Mouse (Mus musculus): ENCODE data around the gene Gm11596. TPM values are rescaled to one million over a fixed set of nuclear protein-coding genes. Genes with fewer than 3 reads are reported as not detected.
"Not testable (repeated sequence)": the region's sequence is repeated elsewhere in the genome, so short reads cannot be mapped to it uniquely, and the experiment has no call there.

Gm11596 gene
- not detected in 2 replicates for polyA plus RNA-seq (2015; fragmentation: Nextera tagmentation; extraction: Ambion mirVana)

GRCm38 (mm10) chr11:99793367-99793766 is at the start of gene Gm11596:
Gm11596 (minus strand) TSS chr11:99793467.
- Histone ChIP-seq H3K4me2 (ENCODE audit: low read length) (no peak within 1 kb of the TSS), H3K4me3 (replicated peaks; ENCODE audit: low read depth, low read length) (no peak within 1 kb of the TSS), H3K36me3 (ENCODE audit: insufficient read depth, low read length) (no peaks in the 10 kb centered on the region), H3K27me3 (ENCODE audit: insufficient read depth, low read length) (no peaks in the 10 kb centered on the region), H3K9me3 (replicated peaks; ENCODE audit: low read length) (no peaks in the 10 kb centered on the region), H3K9ac (ENCODE audit: low read depth, low read length) (no peak within 1 kb of the TSS), H3K27ac (no peak within 1 kb of the TSS), H3K4me1 (replicated peaks; ENCODE audit: insufficient read depth, low read length) (no peaks in the 10 kb centered on the region)
- TF ChIP-seq CTCF (IDR thresholded peaks at IDR 0.05; ENCODE audit: low read depth) = no peak
- no peak for ATAC-seq (replicated peaks; ENCODE audit: low FRiP score, low read depth)
- WGBS = 69% methylated on average over 2 of the region's 2 CpGs
- DNase-seq (ENCODE audit: low spot score) = no peak

- Histone ChIP-seq H3K27ac (no peak overlapping the region), H3K9ac (ENCODE audit: low read depth, low read length) (no peak overlapping the region), H3K9me3 (replicated peaks; ENCODE audit: low read length) (no peaks in the 10 kb centered on the region), H3K4me1 (replicated peaks; ENCODE audit: insufficient read depth, low read length) (no peaks in the 10 kb centered on the region), H3K4me2 (ENCODE audit: low read length) (no peak overlapping the region), H3K36me3 (ENCODE audit: insufficient read depth, low read length) (no peaks in the 10 kb centered on the region), H3K4me3 (replicated peaks; ENCODE audit: low read depth, low read length) (no peak overlapping the region), H3K27me3 (ENCODE audit: insufficient read depth, low read length) (no peaks in the 10 kb centered on the region)
- WGBS = 13% methylated on average over 1 of the region's 1 CpGs
- DNase-seq (ENCODE audit: low spot score) (no peak), ATAC-seq (replicated peaks; ENCODE audit: low FRiP score, low read depth) (no peak)
- TF ChIP-seq CTCF (IDR thresholded peaks at IDR 0.05; ENCODE audit: low read depth) = no peak
Measured at GRCm38 (mm10) chr11:99842185-99842584, 48.9 kb upstream of the Gm11596 start.

GRCm38 (mm10) chr11:99837966-99838365 is 44.7 kb upstream of the Gm11596 start, which contains the start of gene 2300003K06Rik:
2300003K06Rik (minus strand) TSS chr11:99838066.
- no peak for TF ChIP-seq CTCF (IDR thresholded peaks at IDR 0.05; ENCODE audit: low read depth)
- ATAC-seq (replicated peaks; ENCODE audit: low FRiP score, low read depth) (no peak), DNase-seq (ENCODE audit: low spot score) (no peak)
- Histone ChIP-seq H3K9ac (ENCODE audit: low read depth, low read length) (no peak within 1 kb of the TSS), H3K4me1 (replicated peaks; ENCODE audit: insufficient read depth, low read length) (no peaks in the 10 kb centered on the region), H3K27me3 (ENCODE audit: insufficient read depth, low read length) (no peaks in the 10 kb centered on the region), H3K36me3 (ENCODE audit: insufficient read depth, low read length) (no peaks in the 10 kb centered on the region), H3K9me3 (replicated peaks; ENCODE audit: low read length) (no peaks in the 10 kb centered on the region), H3K4me2 (ENCODE audit: low read length) (no peak within 1 kb of the TSS), H3K4me3 (replicated peaks; ENCODE audit: low read depth, low read length) (no peak within 1 kb of the TSS), H3K27ac (no peak within 1 kb of the TSS)
- WGBS = 70% methylated on average over 1 of the region's 1 CpGs

GRCm38 (mm10) chr11:99815566-99815965 is 22.3 kb upstream of the Gm11596 start, which contains the start of gene Gm11564:
Gm11564 (minus strand) TSS chr11:99815666.
- H3K4me1 ChIP-seq (replicated peaks; ENCODE audit: insufficient read depth, low read length); ATAC-seq (replicated peaks; ENCODE audit: low FRiP score, low read depth); H3K4me2 ChIP-seq (ENCODE audit: low read length); H3K27me3 ChIP-seq (ENCODE audit: insufficient read depth, low read length); H3K9me3 ChIP-seq (replicated peaks; ENCODE audit: low read length); H3K36me3 ChIP-seq (ENCODE audit: insufficient read depth, low read length); H3K4me3 ChIP-seq (replicated peaks; ENCODE audit: low read depth, low read length); H3K27ac ChIP-seq; DNase-seq (ENCODE audit: low spot score); H3K9ac ChIP-seq (ENCODE audit: low read depth, low read length): not testable (repeated sequence)
- WGBS = 82% methylated on average over 2 of the region's 2 CpGs

GRCm38 (mm10) chr11:99809792-99810191 is 16.5 kb upstream of the Gm11596 start, which contains the start of gene Krtap4-13:
Krtap4-13 (minus strand) TSS chr11:99809892.
- not testable (repeated sequence) for DNase-seq (ENCODE audit: low spot score); H3K4me2 ChIP-seq (ENCODE audit: low read length); ATAC-seq (replicated peaks; ENCODE audit: low FRiP score, low read depth); H3K4me3 ChIP-seq (replicated peaks; ENCODE audit: low read depth, low read length); H3K9ac ChIP-seq (ENCODE audit: low read depth, low read length); H3K27ac ChIP-seq; H3K4me1 ChIP-seq (replicated peaks; ENCODE audit: insufficient read depth, low read length); H3K27me3 ChIP-seq (ENCODE audit: insufficient read depth, low read length); H3K36me3 ChIP-seq (ENCODE audit: insufficient read depth, low read length); H3K9me3 ChIP-seq (replicated peaks; ENCODE audit: low read length)

GRCm38 (mm10) chr11:99804346-99804745 is 11.1 kb upstream of the Gm11596 start, which contains the start of gene Gm11554:
Gm11554 (minus strand) TSS chr11:99804446.
- not testable (repeated sequence) for H3K9ac ChIP-seq (ENCODE audit: low read depth, low read length); H3K4me2 ChIP-seq (ENCODE audit: low read length); DNase-seq (ENCODE audit: low spot score); ATAC-seq (replicated peaks; ENCODE audit: low FRiP score, low read depth); H3K4me1 ChIP-seq (replicated peaks; ENCODE audit: insufficient read depth, low read length); H3K36me3 ChIP-seq (ENCODE audit: insufficient read depth, low read length); H3K27me3 ChIP-seq (ENCODE audit: insufficient read depth, low read length); H3K27ac ChIP-seq; H3K9me3 ChIP-seq (replicated peaks; ENCODE audit: low read length); H3K4me3 ChIP-seq (replicated peaks; ENCODE audit: low read depth, low read length)
- WGBS = no CpG with 5 or more reads among the region's 1 CpGs

GRCm38 (mm10) chr11:99798832-99799231 is 5.6 kb upstream of the Gm11596 start, which contains the start of gene Gm11569:
Gm11569 (minus strand) TSS chr11:99798932.
- not testable (repeated sequence) for H3K4me3 ChIP-seq (replicated peaks; ENCODE audit: low read depth, low read length); ATAC-seq (replicated peaks; ENCODE audit: low FRiP score, low read depth); H3K27me3 ChIP-seq (ENCODE audit: insufficient read depth, low read length); H3K27ac ChIP-seq; H3K36me3 ChIP-seq (ENCODE audit: insufficient read depth, low read length); DNase-seq (ENCODE audit: low spot score); H3K4me1 ChIP-seq (replicated peaks; ENCODE audit: insufficient read depth, low read length); H3K4me2 ChIP-seq (ENCODE audit: low read length); H3K9me3 ChIP-seq (replicated peaks; ENCODE audit: low read length); H3K9ac ChIP-seq (ENCODE audit: low read depth, low read length)
- no CpG with 5 or more reads among the region's 1 CpGs for WGBS

GRCm38 (mm10) chr11:99784900-99785299 is 8.4 kb downstream of the Gm11596 start, which contains the start of gene Krtap4-9:
Krtap4-9 (plus strand) TSS chr11:99785200.
- not testable (repeated sequence) for H3K36me3 ChIP-seq (ENCODE audit: insufficient read depth, low read length); H3K4me3 ChIP-seq (replicated peaks; ENCODE audit: low read depth, low read length); ATAC-seq (replicated peaks; ENCODE audit: low FRiP score, low read depth); H3K27ac ChIP-seq; DNase-seq (ENCODE audit: low spot score); H3K9me3 ChIP-seq (replicated peaks; ENCODE audit: low read length); H3K9ac ChIP-seq (ENCODE audit: low read depth, low read length); H3K4me2 ChIP-seq (ENCODE audit: low read length); H3K27me3 ChIP-seq (ENCODE audit: insufficient read depth, low read length); H3K4me1 ChIP-seq (replicated peaks; ENCODE audit: insufficient read depth, low read length)
